Mouse (Mus musculus) MEL (cell line): ENCODE data around the gene Vamp8. TPM values are rescaled to one million over a fixed set of nuclear protein-coding genes. Genes with fewer than 3 reads are reported as not detected.

Experiments
- DNase-seq: peaks from one replicate; pipeline ENCODE4 v3.0.0; 2011; ENCODE audit warnings: low read depth, low spot score
- H3K27ac ChIP-seq: 2 replicates; pipeline ENCODE4 v1.5.1; 2012; ENCODE audit warnings: low read depth, mild to moderate bottlenecking, control low read depth, low read length, moderate library complexity; ENCODE audit not compliant: control insufficient read depth
- H3K27me3 ChIP-seq, 2 experiments: fragments of 150-350 bp in 1 of 2; sonication (generic) in 1 of 2; 2 replicates each; pipeline ENCODE4 v1.6.1; 2012; ENCODE audit warnings: low read length in 2 of 2, mild to moderate bottlenecking in 2 of 2, improper control_type of control experiment in 1 of 2, moderate library complexity in 1 of 2; ENCODE audit not compliant: insufficient read depth in 2 of 2, control insufficient read depth in 1 of 2
- H3K36me3 ChIP-seq, 2 experiments: 2 replicates each; pipeline ENCODE4 v1.6.1; 2012 to 2014; ENCODE audit warnings: low read length in 2 of 2, improper control_type of control experiment in 1 of 2, inconsistent platforms in 1 of 2, mild to moderate bottlenecking in 1 of 2; ENCODE audit not compliant: insufficient read depth in 2 of 2, control insufficient read depth in 1 of 2
- H3K4me1 ChIP-seq, 2 experiments: fragments of 150-350 bp in 1 of 2; sonication (generic) in 1 of 2; 2 replicates each; pipeline ENCODE4 v1.6.1; 2012; ENCODE audit warnings: low read length in 2 of 2, improper control_type of control experiment in 1 of 2, mild to moderate bottlenecking in 1 of 2; ENCODE audit not compliant: insufficient read depth in 2 of 2, control insufficient read depth in 1 of 2
- H3K4me3 ChIP-seq, 2 experiments: fragments of 150-350 bp in 1 of 2; sonication (generic) in 1 of 2; 2 replicates each; pipeline ENCODE4 v1.5.1; 2012; ENCODE audit warnings: low read depth in 2 of 2, low read length in 2 of 2, mild to moderate bottlenecking in 2 of 2, moderate library complexity in 2 of 2, control low read depth in 1 of 2, improper control_type of control experiment in 1 of 2; ENCODE audit not compliant: control insufficient read depth in 1 of 2, insufficient read depth in 1 of 2
- H3K79me2 ChIP-seq: 2 replicates; pipeline ENCODE4 v1.6.1; 2012; ENCODE audit warnings: mild to moderate bottlenecking, low read length, moderate library complexity; ENCODE audit not compliant: control insufficient read depth, poor library complexity, insufficient read depth
- H3K9ac ChIP-seq: 2 replicates; pipeline ENCODE4 v1.6.1; 2012; ENCODE audit warnings: low read depth, mild to moderate bottlenecking, control low read depth, low read length, moderate library complexity; ENCODE audit not compliant: control insufficient read depth, poor library complexity, severe bottlenecking
- H3K9me3 ChIP-seq: fragments of 150-350 bp; sonication (generic); replicated peaks from 2 replicates; pipeline ENCODE4 v1.6.1; 2012; ENCODE audit warnings: mild to moderate bottlenecking, low read length, improper control_type of control experiment, moderate library complexity; ENCODE audit not compliant: insufficient read depth
- BHLHE40 ChIP-seq: IDR thresholded peaks from 2 replicates; pipeline ENCODE4 v1.6.1; 2012; ENCODE audit warnings: low read depth, mild to moderate bottlenecking, inconsistent platforms, low read length, improper control_type of control experiment, borderline replicate concordance
- CHD1 ChIP-seq: IDR thresholded peaks from 2 replicates; pipeline ENCODE4 v1.6.1; 2012; ENCODE audit warnings: low read depth, mild to moderate bottlenecking, inconsistent platforms, low read length, improper control_type of control experiment
- CHD2 ChIP-seq: IDR thresholded peaks from 2 replicates; pipeline ENCODE4 v1.6.1; 2011; ENCODE audit warnings: low read length, improper control_type of control experiment
- CTCF ChIP-seq, 3 experiments: IDR thresholded peaks in 2 of 3; conservative IDR thresholded peaks in 1 of 3; 2 replicates each; pipeline ENCODE4 v1.5.1; 2011 to 2012; ENCODE audit warnings: low read length in 3 of 3, low read depth in 2 of 3, mild to moderate bottlenecking in 2 of 3, improper control_type of control experiment in 1 of 3, inconsistent platforms in 1 of 3, mixed read lengths in 1 of 3, moderate library complexity in 1 of 3; ENCODE audit not compliant: control insufficient read depth in 1 of 3, insufficient read depth in 1 of 3, poor library complexity in 1 of 3, severe bottlenecking in 1 of 3
- E2F4 ChIP-seq: IDR thresholded peaks from 2 replicates; pipeline ENCODE4 v1.6.1; 2011; ENCODE audit warnings: low read depth, low read length, improper control_type of control experiment, borderline replicate concordance
- ELF1 ChIP-seq: IDR thresholded peaks from 2 replicates; pipeline ENCODE4 v1.6.1; 2014; ENCODE audit warnings: low read depth, mild to moderate bottlenecking, inconsistent platforms, low read length, improper control_type of control experiment, moderate library complexity
- EP300 ChIP-seq, 2 experiments: IDR thresholded peaks; 2 replicates each; pipeline ENCODE4 v1.6.1; 2011; ENCODE audit warnings: improper control_type of control experiment in 2 of 2, low read length in 2 of 2, low read depth in 1 of 2, mild to moderate bottlenecking in 1 of 2
- ETS1 ChIP-seq: IDR thresholded peaks from 2 replicates; pipeline ENCODE4 v1.6.1; 2012; ENCODE audit warnings: low read depth, mild to moderate bottlenecking, inconsistent platforms, low read length, improper control_type of control experiment, moderate library complexity
- HCFC1 ChIP-seq: IDR thresholded peaks from 2 replicates; pipeline ENCODE4 v1.6.1; 2012; ENCODE audit warnings: low read depth, mild to moderate bottlenecking, inconsistent platforms, low read length, improper control_type of control experiment, moderate library complexity
- JUND ChIP-seq: IDR thresholded peaks from 2 replicates; pipeline ENCODE4 v1.6.1; 2011; ENCODE audit warnings: low read depth, mild to moderate bottlenecking, improper control_type of control experiment, low read length
- MAFK ChIP-seq: IDR thresholded peaks from 2 replicates; pipeline ENCODE4 v1.6.1; 2011; ENCODE audit warnings: low read depth, mild to moderate bottlenecking, low read length, improper control_type of control experiment, borderline replicate concordance
- MAX ChIP-seq: IDR thresholded peaks from 2 replicates; pipeline ENCODE4 v1.6.1; 2011; ENCODE audit warnings: low read length, improper control_type of control experiment
- MEF2A ChIP-seq: IDR thresholded peaks from 2 replicates; pipeline ENCODE4 v1.6.1; 2014; ENCODE audit warnings: low read depth, mild to moderate bottlenecking, inconsistent platforms, low read length, improper control_type of control experiment; ENCODE audit not compliant: poor library complexity, insufficient replicate concordance, severe bottlenecking; ENCODE audit errors: extremely low read depth
- MXI1 ChIP-seq: IDR thresholded peaks from 2 replicates; pipeline ENCODE4 v1.6.1; 2011; ENCODE audit warnings: mild to moderate bottlenecking, low read depth, low read length, improper control_type of control experiment
- MYC ChIP-seq: IDR thresholded peaks from 2 replicates; pipeline ENCODE4 v1.6.1; 2011; ENCODE audit warnings: low read depth, mild to moderate bottlenecking, low read length, improper control_type of control experiment, moderate library complexity
- NELFE ChIP-seq: IDR thresholded peaks from 2 replicates; pipeline ENCODE4 v1.6.1; 2011; ENCODE audit warnings: low read depth, low read length, improper control_type of control experiment
- POLR2A ChIP-seq, 2 experiments: IDR thresholded peaks; 2 replicates each; pipeline ENCODE4 v1.6.1; 2011 to 2012; ENCODE audit warnings: low read length in 2 of 2, mild to moderate bottlenecking in 2 of 2, control low read depth in 1 of 2, improper control_type of control experiment in 1 of 2, low read depth in 1 of 2, moderate library complexity in 1 of 2; ENCODE audit not compliant: control insufficient read depth in 1 of 2, insufficient read depth in 1 of 2, poor library complexity in 1 of 2
- POLR2AphosphoS2 ChIP-seq: IDR thresholded peaks from 2 replicates; pipeline ENCODE4 v1.6.1; 2011; ENCODE audit warnings: low read length, improper control_type of control experiment
- RAD21 ChIP-seq: IDR thresholded peaks from 2 replicates; pipeline ENCODE4 v1.6.1; 2011; ENCODE audit warnings: mild to moderate bottlenecking, low read depth, low read length, improper control_type of control experiment
- RCOR1 ChIP-seq: IDR thresholded peaks from 2 replicates; pipeline ENCODE4 v1.6.1; 2012; ENCODE audit warnings: low read depth, mild to moderate bottlenecking, inconsistent platforms, low read length, improper control_type of control experiment
- SIN3A ChIP-seq: IDR thresholded peaks from 2 replicates; pipeline ENCODE4 v1.6.1; 2012; ENCODE audit warnings: low read length, improper control_type of control experiment, inconsistent platforms
- SMC3 ChIP-seq: IDR thresholded peaks from 2 replicates; pipeline ENCODE4 v1.6.1; 2011; ENCODE audit warnings: low read depth, low read length, improper control_type of control experiment
- TBP ChIP-seq: IDR thresholded peaks from 2 replicates; pipeline ENCODE4 v1.8.0; 2011; ENCODE audit warnings: low read depth, low read length, improper control_type of control experiment
- TCF12 ChIP-seq: IDR thresholded peaks from 2 replicates; pipeline ENCODE4 v1.6.1; 2014; ENCODE audit warnings: low read depth, mild to moderate bottlenecking, inconsistent platforms, low read length, improper control_type of control experiment, moderate library complexity
- USF1 ChIP-seq: IDR thresholded peaks from 2 replicates; pipeline ENCODE4 v1.6.1; 2014; ENCODE audit warnings: low read depth, mild to moderate bottlenecking, inconsistent platforms, low read length, improper control_type of control experiment, moderate library complexity
- ZC3H11A ChIP-seq: IDR thresholded peaks from 2 replicates; pipeline ENCODE4 v1.6.1; 2012; ENCODE audit warnings: low read depth, mild to moderate bottlenecking, inconsistent platforms, low read length, improper control_type of control experiment
- ZKSCAN1 ChIP-seq: IDR thresholded peaks from 2 replicates; pipeline ENCODE4 v1.6.1; 2012; ENCODE audit warnings: low read depth, mild to moderate bottlenecking, inconsistent platforms, low read length, improper control_type of control experiment, moderate library complexity
- ZNF384 ChIP-seq: IDR thresholded peaks from 2 replicates; pipeline ENCODE4 v1.6.1; 2012; ENCODE audit warnings: low read depth, mild to moderate bottlenecking, inconsistent platforms, low read length, improper control_type of control experiment
- polyA plus RNA-seq, 2 experiments: library from polyadenylated mRNA; stranded (reverse) in 1 of 2; unstranded in 1 of 2; fragments of >175 nt in 1 of 2; fragments of >200 nt in 1 of 2; gene quantifications; 2 replicates each; pipeline versions ENCODE4 v1.2.1 to v1.2.4; 2012; ENCODE audit warnings: low replicate concordance in 2 of 2, low read depth in 1 of 2; ENCODE audit not compliant: insufficient read length in 2 of 2, insufficient read depth in 1 of 2, missing spikeins in 1 of 2
- total RNA-seq: library from RNA; depleted of rRNA; stranded (reverse); fragments of 300-350 nt; gene quantifications from 2 replicates; pipeline ENCODE4 v1.2.3, GENCODE M21; 2012

Vamp8 gene
- total and polyA plus RNA-seq, 3 experiments: 164 to 179 TPM; not detected in 1

DNA sequence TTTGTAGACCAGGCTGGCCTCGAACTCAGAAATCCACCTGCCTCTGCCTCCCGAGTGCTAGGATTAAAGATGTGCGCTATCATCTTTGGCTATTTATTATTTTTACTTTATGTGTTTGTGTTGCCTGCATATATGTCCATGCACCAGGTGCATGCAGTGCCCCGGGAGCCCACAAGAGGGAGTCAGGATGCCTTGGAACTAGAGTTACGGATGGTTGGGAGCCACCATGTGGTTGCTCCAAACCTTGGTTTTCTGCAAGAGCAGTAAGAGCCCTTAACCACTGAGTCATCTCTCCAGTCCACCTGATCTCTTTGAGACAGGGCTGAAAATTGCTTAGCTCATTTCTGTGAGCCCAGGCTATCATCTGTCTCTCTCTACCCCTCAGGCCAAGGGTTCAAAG is 16.6 kb upstream of the Vamp8 start:
- no peak overlapping the region for H3K4me3 ChIP-seq
- H3K79me2 ChIP-seq: no peaks in the 10 kb centered on the region; the same call in 1 of the 2 replicates
- H3K4me1 ChIP-seq: peaks cover 2 to 15% of the 10 kb centered on the region in 2 experiments; a peak in 3 of 4 replicates
- H3K36me3 ChIP-seq: peaks cover 0 to 11% of the 10 kb centered on the region in 2 experiments; a peak in 2 of 4 replicates
- no peaks in the 10 kb centered on the region for H3K9me3 ChIP-seq
- no peak overlapping the region for H3K27ac ChIP-seq
- TF ChIP-seq CHD2: no peak
- no peak for TF ChIP-seq POLR2A (IDR thresholded peaks at IDR 0.05; ENCODE audit: control insufficient read depth in 1 of 2, insufficient read depth in 1 of 2, low read depth in 1 of 2, low read length in 2 of 2, poor library complexity in 1 of 2)
- peak; percentile 79; the same call in 1 of the 2 replicates for TF ChIP-seq JUND
- TF ChIP-seq SIN3A: peak; percentile 76
- TF ChIP-seq ETS1: peak; percentile 58; the same call in 1 of the 2 replicates
- no peak for TF ChIP-seq E2F4
- no peak for TF ChIP-seq RCOR1
- peak in 2 of 3 experiments; percentile 84 to 99 for TF ChIP-seq CTCF (IDR thresholded peaks at IDR 0.05 in 2 of 3, conservative IDR thresholded peaks at IDR 0.05 in 1 of 3; ENCODE audit: control insufficient read depth in 1 of 3, insufficient read depth in 1 of 3, low read depth in 2 of 3, low read length in 3 of 3, poor library complexity in 1 of 3, severe bottlenecking in 1 of 3)
- TF ChIP-seq ZKSCAN1: no peak
- TF ChIP-seq CHD1: no peak
- no peak for TF ChIP-seq TBP
- TF ChIP-seq USF1: peak; percentile 42
- TF ChIP-seq MAX: peak; percentile 71
- TF ChIP-seq MYC: peak; percentile 92
- TF ChIP-seq MEF2A: no peak
- TF ChIP-seq ELF1: peak; percentile 36; the same call in 1 of the 2 replicates
- 0 out of 2 replicates have a peak, but pooled peaks have one; percentile 43 for TF ChIP-seq MXI1
- peak; percentile 99 for TF ChIP-seq SMC3
- TF ChIP-seq MAFK: no peak
- peak; percentile 63; the same call in 1 of the 2 replicates for TF ChIP-seq ZNF384
- no peak for TF ChIP-seq NELFE
- TF ChIP-seq RAD21: peak; percentile 79
- TF ChIP-seq EP300 (IDR thresholded peaks at IDR 0.05; ENCODE audit: low read depth in 1 of 2, low read length in 2 of 2): peak in 1 of 2 experiments; percentile 39; a peak in 2 of 4 replicates
- no peak for TF ChIP-seq POLR2AphosphoS2
- peak; percentile 83 for TF ChIP-seq ZC3H11A
- TF ChIP-seq HCFC1: peak; percentile 52; the same call in 1 of the 2 replicates
- TF ChIP-seq BHLHE40: no peak; the same call in 1 of the 2 replicates
- TF ChIP-seq TCF12: no peak
- no peaks in the 10 kb centered on the region for H3K27me3 ChIP-seq
- H3K9ac ChIP-seq: no peak overlapping the region
- peak; percentile 96 for DNase-seq
